Mouse (Mus musculus) neural tube, embryonic 13.5 days (tissue): ENCODE measurements around the gene Rab4a. TPM values are rescaled to one million over a fixed set of nuclear protein-coding genes. Genes with fewer than 3 reads are reported as not detected.
A peak's percentile ranks its signal among the peaks of the same experiment; 100 is the strongest.

Experiments
- ATAC-seq: fragments of 200-750 bp; cut with Nextera tagmentation; 2 replicates; pipeline ENCODE4 v1.8.0; 2017; ENCODE audit warnings: low read depth, mild to moderate bottlenecking, moderate TSS enrichment, moderate library complexity
- H3K27ac ChIP-seq: fragments of 300-500 bp; sonication (generic); replicated peaks from 2 replicates; pipeline ENCODE4 v1.5.1; 2015; ENCODE audit warnings: moderate library complexity, mild to moderate bottlenecking, inconsistent platforms
- H3K27me3 ChIP-seq: fragments of 300-500 bp; sonication (generic); 2 replicates; pipeline ENCODE4 v1.6.1; 2015; ENCODE audit warnings: mild to moderate bottlenecking, inconsistent platforms
- H3K36me3 ChIP-seq: fragments of 300-500 bp; sonication (generic); 2 replicates; pipeline ENCODE4 v1.6.1; 2015; ENCODE audit warnings: mild to moderate bottlenecking, inconsistent platforms
- H3K4me1 ChIP-seq: fragments of 300-500 bp; sonication (generic); replicated peaks from 2 replicates; pipeline ENCODE4 v1.6.1; 2015; ENCODE audit warnings: inconsistent platforms
- H3K4me2 ChIP-seq: fragments of 300-500 bp; sonication (generic); 2 replicates; pipeline ENCODE4 v1.6.1; 2015; ENCODE audit warnings: inconsistent platforms, mild to moderate bottlenecking, moderate library complexity
- H3K4me3 ChIP-seq: fragments of 300-500 bp; sonication (generic); 2 replicates; pipeline ENCODE4 v1.5.1; 2015; ENCODE audit warnings: mild to moderate bottlenecking, inconsistent platforms
- H3K9ac ChIP-seq: fragments of 300-500 bp; sonication (generic); 2 replicates; pipeline ENCODE4 v1.6.1; 2015; ENCODE audit warnings: moderate library complexity, mild to moderate bottlenecking, inconsistent platforms
- H3K9me3 ChIP-seq: fragments of 300-500 bp; sonication (generic); 2 replicates; pipeline ENCODE4 v1.6.1; 2016; ENCODE audit warnings: inconsistent platforms
- WGBS: fragments of 180-500 bp; shearing (Covaris S2); methylation state at CpG from one replicate; pipeline ENCODE4 v1.1.7; 2015; 5-methylcytosine and 5-hydroxymethylcytosine counted together
- polyA plus RNA-seq: library from polyadenylated mRNA; unstranded; fragments of >200 nt; fragmentation: Nextera tagmentation; extraction: Ambion mirVana; gene quantifications from 2 replicates; pipeline ENCODE4 v1.2.1, GENCODE M21; 2015

Rab4a gene
- polyA plus RNA-seq, result 78.6 and 89.6 TPM in 2 replicates

DNA sequence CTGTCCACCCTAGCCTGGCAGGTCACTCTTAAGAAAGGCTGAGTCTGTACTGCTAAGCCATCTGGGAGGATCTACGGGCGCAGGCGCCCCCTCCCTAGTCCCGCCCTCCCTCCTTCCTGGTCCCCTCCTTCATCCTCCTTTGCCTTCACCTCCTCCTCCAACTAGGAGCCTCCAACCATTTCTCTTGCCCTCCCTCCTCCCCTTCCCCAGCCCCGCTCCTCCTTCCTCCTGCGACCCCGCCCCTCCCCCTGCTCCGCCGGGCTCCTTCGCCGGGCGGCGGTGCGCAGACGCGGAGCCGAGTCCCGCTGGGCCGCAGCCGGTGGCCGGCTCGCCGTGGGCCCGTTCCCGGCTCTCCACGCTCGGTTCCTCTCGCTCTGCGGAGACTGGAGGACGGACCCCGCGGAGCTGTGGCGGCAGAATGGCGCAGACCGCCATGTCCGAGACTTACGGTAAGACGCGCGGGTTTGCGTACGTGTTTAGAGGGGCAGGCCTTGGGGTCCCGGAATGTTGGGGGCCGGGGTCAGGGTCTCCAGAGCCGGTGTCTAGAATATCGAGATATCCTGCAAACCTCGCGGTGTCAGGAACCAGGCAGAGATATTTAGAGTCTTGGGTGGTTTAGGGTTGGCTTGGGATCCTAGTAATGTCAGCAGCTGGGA lies at the start of gene Rab4a:
TSS of gene Rab4a (plus strand) at position 268 of the 656 bp plus-strand sequence.
- Histone ChIP-seq H3K4me2 (peak within 1 kb of the TSS; percentile 88), H3K9ac (peak within 1 kb of the TSS; percentile 93), H3K9me3 (no peaks in the 10 kb centered on the region), H3K4me3 (peak within 1 kb of the TSS; percentile 81), H3K27ac (peak within 1 kb of the TSS; percentile 88), H3K4me1 (peaks cover 37% of the 10 kb centered on the region), H3K36me3 (no peaks in the 10 kb centered on the region), H3K27me3 (no peaks in the 10 kb centered on the region)
- under 1% methylated on average over 48 of the region's 48 CpGs for WGBS
- ATAC-seq, result peak; percentile 96

DNA sequence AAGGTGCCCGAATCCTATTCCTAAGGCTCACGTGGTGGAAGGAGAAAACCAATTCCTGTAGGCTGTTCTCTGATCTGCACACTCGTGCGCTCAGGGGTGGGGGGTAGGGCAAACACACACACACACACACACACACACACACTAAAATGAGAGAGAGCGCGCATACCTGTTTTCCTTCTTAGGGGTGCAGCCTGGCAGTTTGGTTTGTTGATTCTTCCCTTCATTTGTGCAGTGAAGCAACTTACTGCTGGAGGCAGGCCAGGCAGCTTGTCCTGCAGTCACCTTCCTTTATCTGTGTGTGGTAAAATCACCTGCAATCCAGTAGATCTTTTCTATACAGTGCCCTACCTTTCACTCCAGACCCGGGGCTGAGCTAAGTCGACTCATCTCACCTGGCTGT lies 48.9 kb upstream of the Rab4a start:
- no peaks in the 10 kb centered on the region for H3K36me3 ChIP-seq
- ATAC-seq, result no peak
- H3K27me3 ChIP-seq, result no peaks in the 10 kb centered on the region
- WGBS, result 88% methylated on average over 8 of the region's 8 CpGs
- H3K4me1 ChIP-seq, result peaks cover 49% of the 10 kb centered on the region
- no peak overlapping the region for H3K4me3 ChIP-seq
- H3K4me2 ChIP-seq, result no peak overlapping the region
- H3K9ac ChIP-seq, result no peak overlapping the region
- no peaks in the 10 kb centered on the region for H3K9me3 ChIP-seq
- H3K27ac ChIP-seq, result no peak overlapping the region

DNA sequence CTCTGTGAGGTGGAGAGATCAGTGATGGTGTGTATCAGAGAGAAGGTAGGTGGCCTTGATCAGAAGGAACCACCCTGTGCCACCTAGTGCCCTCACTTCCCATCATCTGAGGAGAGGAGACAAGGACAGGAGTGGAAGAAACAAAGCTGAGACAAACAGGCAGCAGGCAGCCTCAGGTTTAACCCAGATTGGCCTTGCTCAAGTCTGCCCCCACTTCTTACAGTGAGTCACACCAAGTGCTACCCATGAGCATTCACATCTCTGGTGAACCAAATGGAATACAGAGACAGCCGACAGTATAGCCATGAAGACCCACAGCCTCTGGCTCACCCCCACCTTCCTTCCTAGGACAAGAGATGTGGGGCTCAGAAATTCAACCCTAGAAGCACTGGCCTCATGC lies 46.9 kb upstream of the Rab4a start:
- Histone ChIP-seq H3K27ac (no peak overlapping the region), H3K4me3 (no peak overlapping the region), H3K9ac (no peak overlapping the region), H3K36me3 (no peaks in the 10 kb centered on the region), H3K27me3 (no peaks in the 10 kb centered on the region), H3K4me2 (no peak overlapping the region), H3K9me3 (no peaks in the 10 kb centered on the region), H3K4me1 (peaks cover 55% of the 10 kb centered on the region)
- no peak for ATAC-seq
- WGBS, result 100% methylated on average over 1 of the region's 1 CpGs

DNA sequence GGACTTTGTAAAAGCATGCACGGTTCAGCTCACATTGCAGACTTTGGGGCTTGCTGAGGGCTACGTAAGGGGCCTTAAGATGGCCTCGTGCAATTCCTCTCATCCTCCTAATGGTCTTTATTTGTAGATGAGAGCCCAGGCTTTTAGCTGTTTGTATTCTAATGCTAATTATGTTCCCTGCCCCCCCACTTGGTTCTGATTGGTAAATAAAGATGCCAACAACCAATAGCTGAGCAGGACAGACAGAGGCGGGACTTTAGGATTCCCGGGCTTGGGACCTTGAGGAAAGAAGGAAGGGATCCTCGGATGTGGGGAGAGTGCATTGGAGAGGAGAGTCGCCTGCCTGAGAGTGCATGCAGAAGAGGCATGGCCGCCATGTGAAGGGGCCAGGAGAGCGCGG lies 45.9 kb upstream of the Rab4a start:
- 3% methylated on average over 10 of the region's 10 CpGs for WGBS
- peak; percentile 81 for ATAC-seq
- H3K27ac ChIP-seq, result 0 out of 2 replicates have a peak overlapping the region, but pooled peaks have one; percentile 23
- 0 out of 2 replicates have a peak overlapping the region, but pooled peaks have one; percentile 31 for H3K9ac ChIP-seq
- no peak overlapping the region for H3K4me3 ChIP-seq
- H3K4me2 ChIP-seq, result peak overlapping the region; percentile 42
- H3K9me3 ChIP-seq, result no peaks in the 10 kb centered on the region
- H3K36me3 ChIP-seq, result no peaks in the 10 kb centered on the region
- H3K27me3 ChIP-seq, result no peaks in the 10 kb centered on the region
- peaks cover 51% of the 10 kb centered on the region for H3K4me1 ChIP-seq

DNA sequence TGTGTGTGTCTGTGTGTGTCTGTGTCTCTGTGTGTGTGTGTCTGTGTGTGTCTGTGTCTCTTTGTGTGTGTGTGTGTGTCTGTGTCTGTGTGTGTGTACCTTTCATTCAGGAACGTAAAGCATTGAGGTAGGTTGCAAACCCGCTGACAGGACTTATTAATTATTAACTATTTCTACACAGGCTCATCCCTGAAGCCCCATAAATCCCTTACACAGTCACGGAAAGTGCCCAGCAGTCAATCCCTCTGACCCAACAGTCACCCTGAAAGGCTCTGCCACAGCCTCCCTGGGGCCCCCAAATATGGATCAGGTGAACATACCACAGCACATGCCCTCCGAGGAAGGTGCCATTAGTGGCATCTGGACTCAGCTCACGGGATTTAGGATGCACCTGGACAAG lies 45.2 kb upstream of the Rab4a start:
- 32% methylated on average over 5 of the region's 5 CpGs for WGBS
- ATAC-seq, result no peak
- Histone ChIP-seq H3K4me2 (peak overlapping the region; percentile 42; the same call in 1 of the 2 replicates), H3K9me3 (no peaks in the 10 kb centered on the region), H3K27ac (no peak overlapping the region), H3K36me3 (no peaks in the 10 kb centered on the region), H3K4me1 (peaks cover 51% of the 10 kb centered on the region), H3K4me3 (no peak overlapping the region), H3K9ac (0 out of 2 replicates have a peak overlapping the region, but pooled peaks have one; percentile 31), H3K27me3 (no peaks in the 10 kb centered on the region)

DNA sequence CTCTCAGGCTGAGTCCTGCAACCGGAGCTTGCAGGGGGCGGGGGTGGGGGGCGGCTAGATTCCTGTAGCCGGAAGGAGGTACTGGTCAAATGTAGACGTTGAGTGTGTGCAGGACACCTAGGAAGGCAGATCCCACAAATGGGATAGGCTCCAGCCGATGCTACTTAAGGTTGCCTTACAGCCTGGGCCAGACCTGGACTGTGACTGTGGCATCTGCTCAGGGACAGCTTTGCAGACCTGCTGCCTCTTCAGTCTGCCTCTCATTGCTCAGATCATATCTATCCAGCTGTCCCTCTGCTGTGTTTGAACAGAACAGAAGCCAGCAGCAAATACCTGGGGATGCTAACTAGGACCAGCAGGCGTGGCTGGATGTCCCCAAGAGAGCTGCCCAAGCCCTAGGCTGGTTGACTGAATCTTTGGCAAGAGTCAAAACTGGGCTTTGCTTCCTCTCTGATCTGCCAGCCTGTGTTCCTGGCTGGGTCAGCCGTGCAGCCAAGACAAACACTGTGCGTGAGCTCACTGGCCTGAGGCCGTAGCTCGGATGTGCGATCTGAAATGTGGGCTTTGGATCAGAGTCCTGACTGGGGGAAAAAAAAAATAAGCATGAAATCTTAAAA lies 44.4 kb upstream of the Rab4a start:
- H3K4me1 ChIP-seq, result peaks cover 51% of the 10 kb centered on the region
- H3K27ac ChIP-seq, result peak overlapping the region; percentile 52; the same call in 1 of the 2 replicates
- H3K4me3 ChIP-seq, result no peak overlapping the region
- no peaks in the 10 kb centered on the region for H3K36me3 ChIP-seq
- no peak for ATAC-seq
- H3K9ac ChIP-seq, result 0 out of 2 replicates have a peak overlapping the region, but pooled peaks have one; percentile 22
- H3K27me3 ChIP-seq, result no peaks in the 10 kb centered on the region
- no peaks in the 10 kb centered on the region for H3K9me3 ChIP-seq
- WGBS, result 53% methylated on average over 12 of the region's 12 CpGs
- H3K4me2 ChIP-seq, result no peak overlapping the region

DNA sequence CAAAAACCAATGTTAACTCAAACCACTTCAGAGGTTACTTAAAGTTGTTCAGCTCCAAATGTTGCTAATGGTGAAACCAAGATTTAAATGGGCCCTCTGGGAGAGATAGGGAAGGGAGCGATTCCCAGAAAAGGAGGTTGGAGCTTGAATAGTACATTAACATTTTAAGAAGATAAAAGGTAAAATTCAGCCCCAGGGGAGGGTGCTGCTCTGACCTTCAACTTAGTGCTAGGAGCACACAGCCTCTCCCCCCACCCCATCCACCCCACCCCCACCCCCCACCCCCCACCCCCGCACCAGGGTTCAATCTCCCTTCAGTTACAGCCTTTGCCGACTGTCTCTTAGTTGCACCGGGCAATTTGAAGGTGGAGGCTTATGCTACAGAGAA lies 43.9 kb upstream of the Rab4a start:
- WGBS, result 17% methylated on average over 4 of the region's 4 CpGs
- no peak overlapping the region for H3K4me3 ChIP-seq
- 0 out of 2 replicates have a peak overlapping the region, but pooled peaks have one; percentile 22 for H3K9ac ChIP-seq
- no peaks in the 10 kb centered on the region for H3K27me3 ChIP-seq
- H3K4me1 ChIP-seq, result peaks cover 51% of the 10 kb centered on the region
- H3K9me3 ChIP-seq, result no peaks in the 10 kb centered on the region
- H3K27ac ChIP-seq, result peak overlapping the region; percentile 52; the same call in 1 of the 2 replicates
- H3K4me2 ChIP-seq, result no peak overlapping the region
- H3K36me3 ChIP-seq, result no peaks in the 10 kb centered on the region
- no peak for ATAC-seq

DNA sequence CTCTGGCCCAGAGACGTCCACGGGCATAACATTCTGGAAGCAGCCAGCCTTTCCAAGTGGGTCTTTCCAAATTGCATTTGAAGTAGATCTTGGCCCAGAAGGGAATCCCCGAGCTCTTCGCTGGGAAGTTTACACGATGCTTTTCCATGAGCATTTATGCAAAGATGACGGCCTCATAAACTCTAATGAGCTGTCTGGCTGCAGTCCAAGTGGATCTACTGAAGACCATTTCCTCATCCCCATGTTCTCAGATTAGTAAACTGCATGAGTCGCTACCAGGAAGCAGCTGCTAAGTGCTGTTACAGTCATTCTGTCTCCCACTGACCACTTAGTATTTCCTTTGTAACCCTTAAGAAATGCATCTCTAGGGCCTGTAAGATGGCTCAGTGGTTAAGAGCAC lies 42.4 kb upstream of the Rab4a start:
- peak overlapping the region; percentile 47 for H3K27ac ChIP-seq
- no peak for ATAC-seq
- 60% methylated on average over 7 of the region's 7 CpGs for WGBS

DNA sequence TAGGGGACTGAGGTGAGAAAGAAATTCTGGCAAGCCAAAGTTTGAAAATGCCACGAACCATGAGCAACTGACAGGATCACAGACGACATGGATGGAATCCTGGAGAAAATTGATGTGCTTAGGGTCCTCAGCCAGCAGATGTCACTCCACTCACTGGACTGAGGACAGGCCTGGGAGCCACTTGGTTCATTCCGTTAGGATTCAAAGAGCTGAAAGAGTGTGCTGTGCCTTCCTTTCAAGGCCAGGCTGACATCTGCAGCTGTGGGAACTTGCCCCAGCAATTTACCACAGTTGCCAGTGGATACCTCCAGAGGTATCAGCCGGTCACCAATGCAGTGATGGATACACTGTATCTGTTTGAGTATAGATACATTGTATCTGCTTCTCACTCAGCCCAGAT lies 41.1 kb upstream of the Rab4a start:
- peaks cover 4% of the 10 kb centered on the region; the same call in 1 of the 2 replicates for H3K27me3 ChIP-seq
- H3K9ac ChIP-seq, result no peak overlapping the region
- no peak for ATAC-seq
- 37% methylated on average over 4 of the region's 4 CpGs for WGBS
- no peaks in the 10 kb centered on the region for H3K36me3 ChIP-seq
- H3K4me3 ChIP-seq, result no peak overlapping the region
- no peak overlapping the region for H3K27ac ChIP-seq
- H3K4me1 ChIP-seq, result peaks cover 48% of the 10 kb centered on the region
- H3K4me2 ChIP-seq, result no peak overlapping the region
- H3K9me3 ChIP-seq, result no peaks in the 10 kb centered on the region

More for the DNA sequence above, 42.4 kb upstream of the Rab4a start:
- no peak overlapping the region for H3K4me3 ChIP-seq
- H3K4me2 ChIP-seq, result no peak overlapping the region
- H3K9ac ChIP-seq, result no peak overlapping the region
- peaks cover 51% of the 10 kb centered on the region for H3K4me1 ChIP-seq
- H3K27me3 ChIP-seq, result 0 out of 2 replicates have a peak, but pooled peaks cover under 1% of the 10 kb centered on the region
- no peaks in the 10 kb centered on the region for H3K9me3 ChIP-seq
- no peaks in the 10 kb centered on the region for H3K36me3 ChIP-seq

DNA sequence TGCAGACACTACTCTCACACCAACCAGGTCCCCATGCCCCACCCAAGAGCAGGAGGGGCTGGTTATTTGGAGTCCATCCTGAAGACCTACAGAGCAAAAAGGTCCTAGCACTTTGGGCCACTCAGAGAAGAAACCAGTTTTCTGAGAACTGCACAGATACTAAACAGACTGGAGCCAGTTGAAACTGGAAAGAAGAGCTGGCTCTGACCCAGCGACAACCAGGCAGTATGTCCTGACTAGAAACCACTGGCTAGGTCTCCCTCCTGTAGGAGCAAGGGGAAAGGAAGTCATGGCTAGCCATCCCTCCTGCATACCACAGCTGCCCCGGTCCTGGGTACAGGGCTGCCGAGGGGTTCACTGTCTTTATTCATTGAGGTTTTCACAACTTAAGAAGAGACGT lies 39.3 kb upstream of the Rab4a start:
- H3K36me3 ChIP-seq, result no peaks in the 10 kb centered on the region
- no peak overlapping the region for H3K4me2 ChIP-seq
- peaks cover 30% of the 10 kb centered on the region for H3K4me1 ChIP-seq
- H3K9me3 ChIP-seq, result no peaks in the 10 kb centered on the region
- no peak overlapping the region for H3K4me3 ChIP-seq
- no peak for ATAC-seq
- no peak overlapping the region for H3K27ac ChIP-seq
- WGBS, result 86% methylated on average over 4 of the region's 4 CpGs
- H3K27me3 ChIP-seq, result peaks cover 4% of the 10 kb centered on the region; the same call in 1 of the 2 replicates
- no peak overlapping the region for H3K9ac ChIP-seq

DNA sequence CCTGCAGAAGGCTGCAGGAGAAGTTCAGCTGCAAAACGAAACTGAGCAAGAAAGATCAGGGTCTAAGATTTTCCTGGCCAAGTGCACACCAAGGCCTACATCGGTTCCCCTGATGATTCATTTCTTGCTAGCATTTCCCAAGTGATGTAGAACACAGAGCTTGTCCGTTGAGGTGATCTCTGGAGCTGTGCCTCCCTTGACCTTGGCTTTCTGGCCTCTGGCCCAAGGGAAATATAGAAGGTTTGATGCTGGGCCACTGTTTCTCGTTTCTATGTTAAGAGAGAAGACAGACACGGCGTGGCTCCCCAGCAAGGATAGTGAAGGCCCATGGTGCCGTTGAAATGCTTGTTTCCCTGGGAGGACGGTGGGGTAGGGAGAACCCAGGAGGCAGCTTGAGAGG lies 37.9 kb upstream of the Rab4a start:
- H3K9me3 ChIP-seq, result no peaks in the 10 kb centered on the region
- H3K27me3 ChIP-seq, result peaks cover 4% of the 10 kb centered on the region; the same call in 1 of the 2 replicates
- no peaks in the 10 kb centered on the region for H3K36me3 ChIP-seq
- H3K27ac ChIP-seq, result no peak overlapping the region
- no peak overlapping the region for H3K4me2 ChIP-seq
- 81% methylated on average over 8 of the region's 8 CpGs for WGBS
- no peak overlapping the region for H3K4me3 ChIP-seq
- no peak overlapping the region for H3K9ac ChIP-seq
- H3K4me1 ChIP-seq, result peaks cover 16% of the 10 kb centered on the region
- no peak for ATAC-seq

DNA sequence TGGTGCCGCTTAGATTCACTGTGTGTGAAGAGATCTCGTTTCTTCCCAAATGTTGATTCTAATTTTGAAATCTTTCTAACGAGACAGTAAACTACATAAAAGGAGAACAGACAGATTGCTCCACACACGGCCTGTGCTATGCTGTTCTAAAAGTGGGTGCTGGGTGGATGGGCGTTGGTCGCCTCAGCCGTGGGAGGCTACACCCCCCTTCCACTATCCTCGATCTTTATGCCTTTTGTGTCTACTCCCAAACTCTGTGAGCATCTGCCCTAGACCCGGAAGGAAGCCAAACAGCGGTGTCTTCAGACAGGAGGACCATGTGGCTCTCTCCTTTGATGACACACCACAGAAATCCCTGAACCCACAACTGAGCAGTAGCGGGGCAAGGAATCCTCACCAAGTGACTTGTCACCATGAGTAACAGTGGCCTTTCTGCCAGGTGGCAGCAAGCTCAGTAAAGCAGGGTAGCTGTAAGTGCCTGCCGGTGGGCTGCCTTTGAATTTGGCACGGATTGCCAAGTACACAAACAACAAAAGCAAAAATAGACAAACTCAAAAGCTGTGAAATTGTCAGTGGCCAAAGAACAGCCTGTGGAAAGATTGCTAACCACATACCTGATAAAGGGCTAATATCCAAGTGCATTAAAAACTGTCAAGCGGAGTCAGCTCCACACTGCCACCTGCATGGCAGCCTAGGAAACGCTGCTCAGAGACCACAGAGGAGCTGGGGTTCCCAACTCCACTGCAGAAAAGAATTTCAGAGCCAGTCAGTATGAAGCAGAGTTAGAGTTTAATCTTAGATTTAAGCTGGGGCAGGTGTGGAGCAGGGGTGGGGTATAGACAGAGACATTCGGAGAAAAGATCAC lies 37.1 kb upstream of the Rab4a start:
- H3K9me3 ChIP-seq, result no peaks in the 10 kb centered on the region
- no peak for ATAC-seq
- peaks cover 4% of the 10 kb centered on the region; the same call in 1 of the 2 replicates for H3K27me3 ChIP-seq
- WGBS, result 65% methylated on average over 16 of the region's 16 CpGs
- no peak overlapping the region for H3K4me3 ChIP-seq
- H3K9ac ChIP-seq, result no peak overlapping the region
- no peak overlapping the region for H3K27ac ChIP-seq
- no peaks in the 10 kb centered on the region for H3K36me3 ChIP-seq
- no peak overlapping the region for H3K4me2 ChIP-seq
- H3K4me1 ChIP-seq, result peaks cover 11% of the 10 kb centered on the region
